Mouse (Mus musculus) left cerebral cortex, postnatal 10 days (tissue): ENCODE data around the gene Exosc1. TPM values are rescaled to one million over a fixed set of nuclear protein-coding genes. Genes with fewer than 3 reads are reported as not detected.

Experiments
- DNase-seq, 2 experiments: peaks; one replicate each; pipeline ENCODE4 v3.0.0; 2021 to 2022; ENCODE audit warnings: low spot score in 2 of 2, mixed read lengths in 1 of 2; ENCODE audit errors: extremely low spot score in 1 of 2
- intact Hi-C: fragments of 180-260 bp; cut with DNase I; formaldehyde crosslinking; loops from one replicate; pipeline ENCODE4 v1.15.1; 2025
- total RNA-seq, 2 experiments: library from RNA; stranded (reverse); gene quantifications; 2 replicates each; pipeline ENCODE4 v1.2.3; 2021

The Exosc1 gene
- total RNA-seq, 2 experiments from 2014 or later: 23.7 to 29.0 TPM

DNA sequence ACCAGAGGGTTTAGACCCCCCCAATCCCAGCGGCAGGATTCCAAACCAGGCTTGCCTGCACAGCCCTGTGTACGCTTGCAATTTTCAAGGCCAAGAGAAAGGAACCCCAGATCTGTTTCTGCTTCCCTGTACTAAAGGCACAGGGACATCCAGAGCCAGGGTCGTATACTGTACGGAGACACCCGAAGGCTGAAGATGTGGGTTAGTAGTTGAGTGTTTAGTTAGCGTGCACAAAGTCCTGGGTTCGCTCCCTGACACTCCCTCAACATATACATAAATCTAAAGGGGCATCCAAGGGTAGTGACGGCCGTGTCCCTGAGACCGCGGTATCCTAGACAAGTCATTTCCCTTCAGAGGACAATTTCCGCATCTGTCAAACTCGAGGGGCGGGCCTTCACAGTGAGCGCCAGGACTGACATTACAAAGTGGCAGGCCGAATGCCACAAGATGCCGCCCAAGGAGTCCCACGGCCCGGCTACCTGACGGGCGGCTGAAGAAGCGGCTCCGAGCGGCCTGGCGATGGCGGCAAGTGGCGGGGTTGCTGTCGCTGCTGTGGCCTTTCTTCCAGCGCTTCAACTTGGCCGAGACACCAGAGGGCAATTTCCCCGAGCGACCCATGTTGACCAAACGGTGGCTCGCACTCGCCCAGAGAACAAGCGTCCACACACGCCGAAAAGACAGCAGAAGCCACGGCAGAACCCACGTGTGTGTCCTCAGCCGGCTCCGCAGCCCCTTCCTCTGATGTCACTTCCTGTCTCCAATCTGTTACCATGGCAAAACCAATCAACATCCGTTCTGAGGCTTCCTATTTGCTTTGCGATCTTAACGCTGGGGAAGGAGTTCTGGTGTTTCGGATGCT lies 37.5 kb downstream of the Exosc1 start, which contains the start of gene Rrp12:
Rrp12 (minus strand) TSS at position 714 of the 859 bp plus-strand sequence.
- DNase-seq: peak; percentile 84 to 91
- intact Hi-C loops: no loop called here

DNA sequence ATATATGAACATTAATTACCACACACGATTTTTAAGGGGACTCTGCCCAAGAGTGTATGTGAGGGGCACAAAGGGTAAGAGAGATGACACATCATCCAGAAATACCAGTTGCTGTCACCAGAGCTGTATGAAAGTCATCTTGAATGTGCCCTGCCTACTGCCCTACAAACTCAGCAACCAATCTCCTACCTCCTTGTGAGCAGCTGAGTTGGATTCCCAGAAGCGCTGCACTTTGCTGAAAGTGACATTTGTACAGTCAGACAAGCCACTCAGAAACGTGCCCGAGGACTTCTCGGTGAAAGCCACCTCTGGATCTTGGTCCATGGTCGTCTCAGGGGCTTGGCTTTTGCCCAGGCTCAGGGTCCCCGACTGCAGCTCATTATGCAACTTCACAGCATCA lies 38.3 kb downstream of the Exosc1 start:
- no peak for DNase-seq

DNA sequence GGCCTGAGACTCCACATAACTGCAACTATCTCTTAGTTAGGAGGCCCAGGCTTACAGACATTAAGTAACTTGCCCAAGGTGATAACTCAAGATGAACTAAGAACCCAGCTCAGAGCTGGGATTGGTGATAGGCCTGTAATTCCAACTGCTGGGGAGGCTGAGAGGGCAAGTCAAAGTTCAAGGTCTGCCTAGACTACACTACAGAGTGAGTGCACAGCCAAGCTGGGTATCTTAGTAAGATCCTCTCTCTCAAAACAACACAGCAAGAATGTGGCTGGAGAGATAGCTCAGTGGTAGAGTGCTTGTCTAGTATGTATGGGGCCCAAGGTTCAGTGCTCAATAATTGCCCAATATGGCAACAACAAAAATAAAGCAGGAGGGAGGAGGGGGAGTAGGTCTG lies 45.0 kb downstream of the Exosc1 start:
- intact Hi-C loops: no loop called here
- no peak for DNase-seq

More for the DNA sequence above, 38.3 kb downstream of the Exosc1 start:
- intact Hi-C loops: no loop called here

DNA sequence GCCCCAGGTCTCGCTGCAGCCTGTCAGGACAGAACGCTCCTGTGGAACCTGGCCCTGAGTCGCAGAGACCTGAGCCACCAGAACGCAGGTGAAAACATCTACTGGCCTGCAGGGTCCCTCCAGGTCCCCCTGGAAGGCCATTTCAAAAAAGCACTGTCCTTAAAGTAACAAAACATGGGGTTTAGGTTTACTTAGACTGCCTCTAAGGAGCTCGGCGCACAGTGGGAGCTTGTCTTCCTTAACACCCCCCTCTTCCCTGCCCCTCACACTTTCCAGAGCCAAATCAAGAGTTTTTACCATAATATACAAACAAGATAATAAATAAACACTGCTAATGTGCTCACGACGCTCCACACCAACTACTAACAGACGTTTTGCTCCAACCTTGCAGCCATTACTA lies 49.3 kb downstream of the Exosc1 start:
- intact Hi-C loops: no loop called here

DNA sequence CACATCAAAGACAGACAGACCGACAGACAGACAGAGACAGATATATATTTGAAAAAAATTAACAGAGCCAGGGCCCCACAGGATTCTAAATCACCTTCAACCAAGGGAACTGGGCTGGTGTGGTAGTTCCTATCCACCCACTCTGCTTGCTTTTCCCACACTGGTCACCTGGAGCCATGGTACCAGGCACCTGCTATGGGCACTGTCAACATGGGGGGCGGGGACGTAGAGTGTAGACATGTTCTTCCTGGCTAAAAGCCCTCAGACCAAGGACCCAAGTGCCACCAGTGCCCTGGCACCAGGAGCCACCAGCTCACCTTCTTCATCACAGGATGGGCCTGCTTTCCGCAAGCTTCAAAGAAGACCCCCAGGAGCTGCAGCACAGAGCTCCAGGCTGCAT lies 51.4 kb downstream of the Exosc1 start:
- DNase-seq: no peak
- intact Hi-C loops: no loop called here

More for the DNA sequence above, 49.3 kb downstream of the Exosc1 start:
- DNase-seq: no peak

DNA sequence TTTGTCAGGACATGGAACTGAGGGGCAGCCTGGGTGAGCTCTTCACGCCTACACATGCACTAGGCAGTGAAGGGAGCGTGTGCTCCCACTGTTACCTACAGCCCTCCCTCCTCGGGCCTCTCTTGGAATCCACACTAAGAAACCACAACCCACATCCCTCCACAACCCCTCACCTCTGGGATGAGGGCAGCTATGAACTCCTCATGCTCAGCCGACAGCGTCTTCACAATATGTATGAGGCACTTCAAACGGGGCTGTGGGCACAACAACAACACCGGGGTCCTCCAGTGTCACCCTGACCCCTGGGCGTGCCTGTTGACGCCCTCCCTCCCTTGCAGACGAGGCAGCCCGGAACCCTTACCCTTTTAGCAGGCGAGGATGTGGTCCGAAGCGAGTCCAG lies 58.9 kb downstream of the Exosc1 start:
- DNase-seq: no peak

More for the DNA sequence above, 58.9 kb downstream of the Exosc1 start:
- intact Hi-C loops: no loop called here

Other genes starting within 250 kb of the Exosc1 start
- 10 to 100 TPM; 55.1 to 57.2 TPM for gene Slit1, start 189.8 kb downstream of the Exosc1 start, total RNA-seq
- 1 to 10 TPM; 3.2 to 3.6 TPM for gene Arhgap19, start 131.4 kb downstream of the Exosc1 start, total RNA-seq
- 10 to 100 TPM; 17.5 to 19.1 TPM for gene Frat1, start 103.5 kb downstream of the Exosc1 start, total RNA-seq
- 10 to 100 TPM; 11.0 to 11.6 TPM for gene Frat2, start 85.3 kb downstream of the Exosc1 start, total RNA-seq
- gene Rrp12, start 37.2 kb downstream of the Exosc1 start, total RNA-seq: 10 to 100 TPM; 38.5 to 40.3 TPM
- 100 to 1,000 TPM; 526 to 534 TPM for gene Pgam1, start 21.5 kb downstream of the Exosc1 start, total RNA-seq
- 10 to 100 TPM; 55.0 to 69.5 TPM for gene Zdhhc16, start 57 bp upstream of the Exosc1 start, total RNA-seq
- gene Mms19, start 47.7 kb upstream of the Exosc1 start, total RNA-seq: 10 to 100 TPM; 30.1 to 39.8 TPM
- gene Ubtd1, start 48.3 kb upstream of the Exosc1 start, total RNA-seq: 10 to 100 TPM; 13.2 to 13.4 TPM
- gene Ankrd2, start 102.6 kb upstream of the Exosc1 start, total RNA-seq: under 1 TPM in 1 of 2 experiments, not detected in 1; 0.32 TPM
- gene Hoga1, start 112.2 kb upstream of the Exosc1 start, total RNA-seq: 1 to 10 TPM; 7.2 to 7.4 TPM
- 1 to 10 TPM; 1.1 to 1.5 TPM for gene 4933411K16Rik, start 118.8 kb upstream of the Exosc1 start, total RNA-seq
- gene Morn4, start 152.9 kb upstream of the Exosc1 start, total RNA-seq: 10 to 100 TPM; 71.3 to 73.3 TPM
- 10 to 100 TPM; 46.3 to 47.0 TPM for gene Pi4k2a, start 157.0 kb upstream of the Exosc1 start, total RNA-seq
- 10 to 100 TPM; 20.6 to 21.4 TPM for gene Avpi1, start 195.6 kb upstream of the Exosc1 start, total RNA-seq
- 10 to 100 TPM; 11.7 to 13.5 TPM for gene Marveld1, start 214.0 kb upstream of the Exosc1 start, total RNA-seq
- gene Zfyve27, start 230.5 kb upstream of the Exosc1 start, total RNA-seq: 100 to 1,000 TPM in 1 of 2 experiments, 10 to 100 TPM in 1; 93.9 to 100 TPM